Mouse (Mus musculus) stomach, embryonic 16.5 days (tissue): ENCODE data around the gene Cyb5d1. TPM values are rescaled to one million over a fixed set of nuclear protein-coding genes. Genes with fewer than 3 reads are reported as not detected.

Experiments
- ATAC-seq: fragments of 200-750 bp; cut with Nextera tagmentation; 2 replicates; pipeline ENCODE4 v1.8.0; 2017; ENCODE audit warnings: moderate number of reproducible peaks, moderate TSS enrichment; ENCODE audit not compliant: insufficient read depth, low FRiP score
- H3K27ac ChIP-seq: fragments of 300-500 bp; sonication (generic); 2 replicates; pipeline ENCODE4 v1.5.1; 2014; ENCODE audit warnings: low read length
- H3K27me3 ChIP-seq: fragments of 300-500 bp; sonication (generic); 2 replicates; pipeline ENCODE4 v1.6.1; 2014; ENCODE audit warnings: low read length, control low read depth, mixed read lengths; ENCODE audit not compliant: control insufficient read depth, insufficient read depth
- H3K36me3 ChIP-seq: fragments of 300-500 bp; sonication (generic); 2 replicates; pipeline ENCODE4 v1.6.1; 2014; ENCODE audit warnings: low read length; ENCODE audit not compliant: control insufficient read depth, insufficient read depth
- H3K4me1 ChIP-seq: fragments of 300-500 bp; sonication (generic); 2 replicates; pipeline ENCODE4 v1.6.1; 2014; ENCODE audit warnings: low read length, control low read depth, mixed read lengths; ENCODE audit not compliant: control insufficient read depth, insufficient read depth
- H3K4me2 ChIP-seq: fragments of 300-500 bp; sonication (generic); 2 replicates; pipeline ENCODE4 v1.6.1; 2014; ENCODE audit warnings: low read depth, low read length, mixed read lengths
- H3K4me3 ChIP-seq: fragments of 300-500 bp; sonication (generic); replicated peaks from 2 replicates; pipeline ENCODE4 v1.5.1; 2014; ENCODE audit warnings: mild to moderate bottlenecking, low read length
- H3K9ac ChIP-seq: fragments of 300-500 bp; sonication (generic); 2 replicates; pipeline ENCODE4 v1.6.1; 2014; ENCODE audit warnings: low read length
- H3K9me3 ChIP-seq: fragments of 300-500 bp; sonication (generic); replicated peaks from 2 replicates; pipeline ENCODE4 v1.6.1; 2016; ENCODE audit warnings: low read length, control low read depth; ENCODE audit not compliant: control insufficient read depth
- WGBS: fragments of 180-500 bp; shearing (Covaris S2); extraction: QIAGEN DNeasy Blood & Tissue Kit; methylation state at CpG from one replicate; pipeline ENCODE4 v1.1.7; 2014; 5-methylcytosine and 5-hydroxymethylcytosine counted together
- polyA plus RNA-seq: library from polyadenylated mRNA; unstranded; fragments of >200 nt; fragmentation: Nextera tagmentation; extraction: Ambion mirVana; gene quantifications from 2 replicates; pipeline ENCODE4 v1.2.1, GENCODE M21; 2015

Gene Cyb5d1
- polyA plus RNA-seq, 1 experiment from 2014 or later = 29.4 TPM

DNA sequence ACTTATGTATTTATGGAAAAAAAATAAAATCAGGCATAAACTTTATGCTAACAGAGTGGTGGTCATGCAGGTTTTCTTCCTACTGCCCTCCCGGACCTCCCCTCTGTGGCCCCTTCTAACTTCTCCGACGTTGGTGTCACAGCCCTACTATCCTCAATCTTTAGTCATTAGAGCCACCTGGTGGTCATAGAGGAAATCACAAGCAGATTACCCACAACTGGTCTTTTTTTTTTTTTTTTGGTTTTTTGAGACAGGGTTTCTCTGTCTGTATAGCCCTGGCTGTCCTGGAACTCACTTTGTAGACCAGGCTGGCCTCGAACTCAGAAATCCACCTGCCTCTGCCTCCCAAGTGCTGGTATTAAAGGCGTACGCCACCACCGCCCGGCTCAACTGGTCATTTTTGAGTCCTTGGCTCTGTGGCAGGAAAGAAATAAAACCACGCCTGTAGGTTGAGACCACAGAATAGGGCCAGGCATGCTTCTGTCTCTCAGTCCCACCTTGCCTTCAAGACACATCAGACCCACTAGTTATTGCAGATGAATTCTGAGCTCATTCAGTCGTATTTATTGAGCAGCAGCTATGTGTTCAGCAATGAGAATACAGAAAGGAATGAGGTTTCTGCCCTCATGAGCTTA is 4.9 kb downstream of the Cyb5d1 start:
- no peaks in the 10 kb centered on the region for H3K36me3 ChIP-seq
- H3K4me1 ChIP-seq = peaks cover 4% of the 10 kb centered on the region; the same call in 1 of the 2 replicates
- no peak overlapping the region for H3K9ac ChIP-seq
- ATAC-seq = peak; percentile 18; the same call in 1 of the 2 replicates
- H3K27ac ChIP-seq = no peak overlapping the region
- no peak overlapping the region for H3K4me3 ChIP-seq
- H3K4me2 ChIP-seq = peak overlapping the region; percentile 39
- H3K27me3 ChIP-seq = no peaks in the 10 kb centered on the region
- 51% methylated on average over 10 of the region's 10 CpGs for WGBS
- H3K9me3 ChIP-seq = no peaks in the 10 kb centered on the region

DNA sequence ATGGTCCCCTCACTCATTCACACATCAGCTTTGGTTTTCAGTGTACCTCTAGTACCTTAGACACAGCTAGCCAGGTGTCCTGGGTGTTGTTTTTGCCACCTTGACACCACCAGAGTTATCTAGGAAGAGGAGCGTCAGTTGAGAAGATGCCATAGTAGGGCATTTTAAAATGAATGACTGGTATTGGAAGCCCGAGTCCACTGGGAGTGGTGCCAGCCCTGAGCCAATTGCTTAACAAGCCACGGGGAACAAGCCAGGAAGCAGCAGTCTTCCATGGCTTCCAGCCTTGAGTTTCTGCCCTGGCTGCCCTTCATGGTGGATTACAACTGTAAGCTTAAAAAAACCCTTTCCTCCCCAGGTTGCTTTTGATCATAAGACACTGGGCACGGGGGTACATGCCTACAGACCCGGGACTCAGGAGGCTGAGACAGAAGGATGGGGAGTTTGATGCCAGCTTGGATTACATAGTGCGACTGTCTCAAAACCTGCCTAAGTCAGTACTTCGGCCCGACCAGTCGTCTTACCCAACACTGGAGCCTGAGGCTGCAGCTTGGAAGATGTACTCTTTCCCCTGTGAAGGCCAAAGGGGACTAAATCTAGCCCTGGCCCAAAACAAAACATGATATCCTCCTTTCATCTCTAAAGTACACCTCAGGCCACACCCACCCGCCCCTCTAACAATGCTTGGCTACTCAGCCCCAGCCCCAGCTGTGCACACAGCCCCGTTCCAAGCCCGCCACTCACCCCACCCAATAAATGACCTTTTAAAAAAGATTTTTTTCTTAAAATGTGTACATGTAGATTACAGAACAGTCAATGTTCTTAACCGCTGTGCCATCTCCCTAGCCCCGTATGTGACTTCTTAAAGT is 5.7 kb downstream of the Cyb5d1 start:
- WGBS = 55% methylated on average over 14 of the region's 14 CpGs
- H3K4me2 ChIP-seq = peak overlapping the region; percentile 39
- H3K4me3 ChIP-seq = no peak overlapping the region
- no peak overlapping the region for H3K27ac ChIP-seq
- H3K4me1 ChIP-seq = peaks cover 4% of the 10 kb centered on the region; the same call in 1 of the 2 replicates
- H3K9ac ChIP-seq = 0 out of 2 replicates have a peak overlapping the region, but pooled peaks have one; percentile 33
- peak; percentile 1; the same call in 1 of the 2 replicates for ATAC-seq
- no peaks in the 10 kb centered on the region for H3K9me3 ChIP-seq
- no peaks in the 10 kb centered on the region for H3K36me3 ChIP-seq
- no peaks in the 10 kb centered on the region for H3K27me3 ChIP-seq

DNA sequence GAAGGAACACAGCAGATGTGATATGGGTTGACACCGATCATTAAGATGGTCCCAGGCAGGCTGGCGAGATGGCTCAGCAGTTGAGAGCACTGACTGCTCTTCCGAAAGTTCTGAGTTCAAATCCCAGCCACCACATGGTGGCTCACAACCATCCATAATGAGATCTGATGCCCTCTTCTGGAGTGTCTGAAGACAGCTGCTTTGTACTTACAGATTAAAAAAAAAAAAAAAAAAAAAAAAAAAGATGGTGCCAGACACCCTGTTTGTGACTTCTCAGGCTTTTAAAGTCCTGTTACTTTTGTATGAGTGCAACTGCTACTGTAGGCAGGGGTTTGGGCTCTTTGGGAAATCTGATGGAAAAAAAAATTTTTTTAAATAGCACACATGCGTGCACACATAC is 6.8 kb downstream of the Cyb5d1 start:
- WGBS = 97% methylated on average over 4 of the region's 4 CpGs
- no peaks in the 10 kb centered on the region for H3K36me3 ChIP-seq

DNA sequence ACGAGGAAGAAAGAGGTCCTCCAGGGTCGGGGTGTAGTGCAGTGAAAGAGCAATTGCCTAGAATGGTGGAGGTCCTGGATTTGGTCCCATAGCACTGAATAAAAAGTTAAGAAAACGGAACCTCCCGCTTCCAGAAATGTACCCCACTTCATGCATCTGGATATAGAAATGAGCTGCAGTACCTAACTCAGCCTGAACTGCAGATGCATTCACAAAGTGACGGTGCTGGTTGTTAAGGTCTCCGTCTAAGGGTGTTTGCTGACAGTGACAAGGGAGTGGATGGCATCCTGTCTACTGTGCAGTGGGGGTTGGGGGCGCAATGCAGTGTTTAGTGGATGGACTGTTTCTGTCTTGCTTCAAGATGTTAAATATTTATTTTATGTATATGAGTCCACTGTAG is 8.7 kb downstream of the Cyb5d1 start:
- Histone ChIP-seq H3K4me3 (no peak overlapping the region), H3K27me3 (no peaks in the 10 kb centered on the region), H3K36me3 (no peaks in the 10 kb centered on the region), H3K9me3 (no peaks in the 10 kb centered on the region), H3K4me2 (no peak overlapping the region), H3K4me1 (no peaks in the 10 kb centered on the region), H3K9ac (no peak overlapping the region), H3K27ac (no peak overlapping the region)
- no peak for ATAC-seq
- WGBS = 73% methylated on average over 7 of the region's 7 CpGs

More for the DNA sequence above, 6.8 kb downstream of the Cyb5d1 start:
- no peaks in the 10 kb centered on the region for H3K9me3 ChIP-seq
- no peak overlapping the region for H3K9ac ChIP-seq
- ATAC-seq = no peak
- H3K4me3 ChIP-seq = no peak overlapping the region
- no peaks in the 10 kb centered on the region for H3K4me1 ChIP-seq
- H3K4me2 ChIP-seq = no peak overlapping the region
- H3K27ac ChIP-seq = no peak overlapping the region
- H3K27me3 ChIP-seq = no peaks in the 10 kb centered on the region

DNA sequence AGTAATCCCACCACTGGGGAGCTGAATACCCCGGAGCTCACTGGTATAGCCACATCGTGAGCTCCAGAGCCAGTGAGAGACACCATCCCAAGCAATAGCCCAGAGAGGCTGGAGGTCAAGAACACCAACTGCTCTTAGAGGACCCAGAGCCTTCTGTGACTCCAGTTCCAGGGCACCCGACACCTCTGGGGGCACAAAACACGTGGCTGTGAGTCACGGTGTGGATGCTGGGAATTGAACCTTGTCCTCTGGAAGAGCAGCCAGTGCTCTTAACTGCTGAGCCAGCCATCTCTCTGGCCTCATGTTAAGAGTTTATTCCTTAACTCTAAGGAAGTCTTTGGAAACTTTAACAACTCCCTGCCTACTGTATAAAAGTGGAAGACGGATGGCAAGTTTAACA is 10.5 kb downstream of the Cyb5d1 start:
- Histone ChIP-seq H3K36me3 (no peaks in the 10 kb centered on the region), H3K4me3 (no peak overlapping the region), H3K4me2 (no peak overlapping the region), H3K9ac (no peak overlapping the region), H3K27ac (no peak overlapping the region), H3K4me1 (no peaks in the 10 kb centered on the region), H3K27me3 (no peaks in the 10 kb centered on the region), H3K9me3 (no peaks in the 10 kb centered on the region)
- no peak for ATAC-seq
- WGBS = 78% methylated on average over 6 of the region's 6 CpGs

DNA sequence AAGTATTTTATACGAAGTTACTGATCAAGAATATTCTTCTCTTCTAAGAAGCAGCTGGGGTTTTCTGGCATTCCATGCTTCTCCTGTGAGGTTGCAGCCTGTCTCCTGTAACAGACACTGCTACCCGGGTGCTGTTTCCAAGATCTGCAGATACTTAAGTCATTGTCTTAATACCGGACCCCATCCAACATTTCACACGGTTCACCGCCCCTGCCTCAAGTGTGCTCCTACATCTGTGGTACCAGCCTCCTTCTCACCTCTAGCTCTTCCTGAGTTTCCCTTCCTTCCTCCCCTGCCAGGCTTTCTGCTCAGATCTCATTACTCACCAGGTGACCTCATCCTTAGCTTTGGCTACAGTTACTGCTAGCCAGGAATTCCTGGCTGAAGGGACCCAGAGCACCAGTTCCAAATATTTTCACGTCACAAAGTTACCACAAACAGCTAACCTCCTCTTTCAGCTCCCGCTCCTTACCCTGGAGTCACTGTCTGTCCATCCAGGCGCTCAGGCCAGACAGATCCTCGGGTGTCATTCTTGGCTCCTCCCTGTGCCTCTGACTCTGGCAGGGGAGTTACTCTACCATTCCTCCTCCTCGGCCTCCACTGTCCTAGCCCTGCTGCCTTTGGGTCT is 12.8 kb downstream of the Cyb5d1 start:
- H3K4me3 ChIP-seq = no peak overlapping the region
- H3K4me2 ChIP-seq = no peak overlapping the region
- H3K27ac ChIP-seq = no peak overlapping the region
- no peaks in the 10 kb centered on the region for H3K36me3 ChIP-seq
- H3K9me3 ChIP-seq = no peaks in the 10 kb centered on the region
- no peaks in the 10 kb centered on the region for H3K4me1 ChIP-seq
- 70% methylated on average over 10 of the region's 10 CpGs for WGBS
- no peak overlapping the region for H3K9ac ChIP-seq
- no peaks in the 10 kb centered on the region for H3K27me3 ChIP-seq
- ATAC-seq = no peak

DNA sequence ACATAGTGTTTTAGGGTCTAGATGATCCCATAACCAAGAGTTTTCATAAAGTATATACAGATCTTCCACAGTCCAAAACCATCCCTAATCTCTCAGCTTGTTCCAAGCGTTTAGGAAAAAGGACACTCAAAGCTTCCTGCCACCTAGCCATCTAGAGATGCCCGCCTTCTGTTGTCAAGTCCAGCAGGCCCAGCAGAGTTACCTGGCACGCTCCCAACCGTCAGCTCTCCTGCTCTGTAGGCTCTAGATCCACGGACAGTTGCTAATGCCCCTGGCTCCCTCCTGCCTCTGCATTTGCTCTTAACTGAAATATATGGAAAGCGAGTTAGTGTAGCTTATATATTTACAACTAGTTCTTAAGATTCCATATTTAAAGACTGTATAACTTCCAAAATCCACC is 14.1 kb downstream of the Cyb5d1 start:
- Histone ChIP-seq H3K27me3 (no peaks in the 10 kb centered on the region), H3K4me1 (no peaks in the 10 kb centered on the region), H3K36me3 (no peaks in the 10 kb centered on the region; the same call in 1 of the 2 replicates), H3K9me3 (no peaks in the 10 kb centered on the region), H3K27ac (no peak overlapping the region), H3K4me3 (no peak overlapping the region), H3K4me2 (no peak overlapping the region), H3K9ac (no peak overlapping the region)
- ATAC-seq = no peak
- WGBS = 77% methylated on average over 6 of the region's 6 CpGs

DNA sequence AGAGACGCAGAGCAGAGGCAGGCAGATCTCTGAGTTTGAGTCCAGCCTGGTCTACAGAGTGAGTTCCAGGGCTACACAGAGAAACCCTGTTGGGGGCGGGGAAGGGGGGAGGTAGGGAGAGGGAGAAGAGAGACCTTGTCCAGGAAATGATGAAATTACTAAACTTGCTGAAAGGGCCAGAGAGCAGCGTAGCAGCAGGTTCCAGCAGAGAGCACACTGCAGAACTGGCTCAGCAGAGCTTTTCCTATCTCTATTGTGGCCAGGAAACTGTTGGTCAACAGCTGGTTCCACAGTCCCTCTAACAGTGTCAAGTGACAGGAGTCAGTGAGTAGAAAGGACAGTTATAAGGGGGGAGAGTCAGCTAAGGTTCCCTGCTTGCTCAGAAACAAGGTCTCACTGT is 15.8 kb downstream of the Cyb5d1 start:
- H3K9ac ChIP-seq = no peak overlapping the region
- H3K36me3 ChIP-seq = no peaks in the 10 kb centered on the region; the same call in 1 of the 2 replicates
- no peaks in the 10 kb centered on the region for H3K9me3 ChIP-seq
- no peak overlapping the region for H3K27ac ChIP-seq
- no peaks in the 10 kb centered on the region for H3K27me3 ChIP-seq
- no peak overlapping the region for H3K4me3 ChIP-seq
- no peak for ATAC-seq
- 82% methylated on average over 3 of the region's 3 CpGs for WGBS
- no peaks in the 10 kb centered on the region for H3K4me1 ChIP-seq
- no peak overlapping the region for H3K4me2 ChIP-seq

DNA sequence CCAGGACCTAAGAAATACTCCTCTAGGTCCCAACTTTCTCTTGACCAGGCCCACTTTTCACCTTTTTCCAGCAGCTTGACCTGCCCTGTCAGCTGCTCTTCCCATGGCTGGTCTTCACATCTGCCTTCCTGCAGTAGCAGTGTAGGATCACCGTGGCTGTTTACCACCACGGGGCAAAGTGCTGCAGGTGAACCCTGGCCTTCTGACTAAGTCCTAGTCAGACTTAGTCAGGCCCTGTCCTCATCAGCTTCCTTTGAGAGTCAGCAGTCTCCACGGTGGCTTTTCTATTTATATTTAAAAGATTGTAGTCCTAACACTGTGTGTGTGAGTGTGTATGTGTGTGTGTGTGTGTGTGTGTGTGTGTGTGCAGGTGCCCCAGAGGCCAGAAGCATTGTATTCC is 17.7 kb downstream of the Cyb5d1 start:
- ATAC-seq = peak; percentile 52; the same call in 1 of the 2 replicates
- H3K9me3 ChIP-seq = no peaks in the 10 kb centered on the region
- no peak overlapping the region for H3K9ac ChIP-seq
- H3K27me3 ChIP-seq = no peaks in the 10 kb centered on the region
- 56% methylated on average over 3 of the region's 3 CpGs for WGBS
- no peak overlapping the region for H3K27ac ChIP-seq
- H3K4me3 ChIP-seq = no peak overlapping the region
- H3K4me1 ChIP-seq = peaks cover 9% of the 10 kb centered on the region
- no peaks in the 10 kb centered on the region; the same call in 1 of the 2 replicates for H3K36me3 ChIP-seq
- no peak overlapping the region for H3K4me2 ChIP-seq
